Mouse (Mus musculus) stomach, postnatal 0 days (tissue): ENCODE measurements at regions not wholly inside any gene's neighbourhood (a gene's known extent, or its start where the extent isn't known, plus 50 kb on each side); places are given as distances from the start of the nearest gene placed in this dataset.

Source experiments
- ATAC-seq: fragments of 200-750 bp; cut with Nextera tagmentation; 2 replicates; pipeline ENCODE4 v1.8.0; 2017; ENCODE audit not compliant: low FRiP score, low TSS enrichment
- DNase-seq: peaks from one replicate; pipeline ENCODE4 v3.0.0-alpha.2; 2016; ENCODE audit warnings: low spot score
- H3K27ac ChIP-seq: fragments of 300-500 bp; sonication (generic); replicated peaks from 2 replicates; pipeline ENCODE4 v1.5.1; 2014; ENCODE audit warnings: mild to moderate bottlenecking, control low read depth
- H3K27me3 ChIP-seq: fragments of 300-500 bp; sonication (generic); 2 replicates; pipeline ENCODE4 v1.6.1; 2014; ENCODE audit warnings: low read length; ENCODE audit not compliant: control insufficient read depth, insufficient read depth
- H3K36me3 ChIP-seq: fragments of 300-500 bp; sonication (generic); 2 replicates; pipeline ENCODE4 v1.6.1; 2014; ENCODE audit warnings: low read length, mixed read lengths; ENCODE audit not compliant: control insufficient read depth, insufficient read depth
- H3K4me1 ChIP-seq: fragments of 300-500 bp; sonication (generic); replicated peaks from 2 replicates; pipeline ENCODE4 v1.6.1; 2014; ENCODE audit warnings: antibody characterized with exemption; ENCODE audit not compliant: control insufficient read depth, insufficient read depth
- H3K4me2 ChIP-seq: fragments of 300-500 bp; sonication (generic); replicated peaks from 2 replicates; pipeline ENCODE4 v1.6.1; 2014; ENCODE audit warnings: low read depth, mild to moderate bottlenecking, control low read depth, moderate library complexity
- H3K4me3 ChIP-seq: fragments of 300-500 bp; sonication (generic); 2 replicates; pipeline ENCODE4 v1.5.1; 2014; ENCODE audit warnings: low read depth, low read length, control low read depth
- H3K9ac ChIP-seq: fragments of 300-500 bp; sonication (generic); 2 replicates; pipeline ENCODE4 v1.6.1; 2014; ENCODE audit warnings: mild to moderate bottlenecking, low read length, control low read depth, mixed read lengths
- H3K9me3 ChIP-seq: fragments of 300-500 bp; sonication (generic); 2 replicates; pipeline ENCODE4 v1.6.1; 2016; ENCODE audit warnings: low read length; ENCODE audit not compliant: control insufficient read depth
- CTCF ChIP-seq: IDR thresholded peaks from 2 replicates; pipeline ENCODE4 v1.5.1; 2016; ENCODE audit warnings: antibody characterized with exemption, low read depth, mild to moderate bottlenecking, moderate library complexity
- EP300 ChIP-seq: optimal IDR thresholded peaks from 2 replicates; pipeline ENCODE3; 2016; ENCODE audit warnings: antibody characterized with exemption
- WGBS: fragments of 180-500 bp; shearing (Covaris S2); extraction: QIAGEN DNeasy Blood & Tissue Kit; methylation state at CpG from one replicate; pipeline ENCODE4 v1.1.7; 2014; 5-methylcytosine and 5-hydroxymethylcytosine counted together

DNA sequence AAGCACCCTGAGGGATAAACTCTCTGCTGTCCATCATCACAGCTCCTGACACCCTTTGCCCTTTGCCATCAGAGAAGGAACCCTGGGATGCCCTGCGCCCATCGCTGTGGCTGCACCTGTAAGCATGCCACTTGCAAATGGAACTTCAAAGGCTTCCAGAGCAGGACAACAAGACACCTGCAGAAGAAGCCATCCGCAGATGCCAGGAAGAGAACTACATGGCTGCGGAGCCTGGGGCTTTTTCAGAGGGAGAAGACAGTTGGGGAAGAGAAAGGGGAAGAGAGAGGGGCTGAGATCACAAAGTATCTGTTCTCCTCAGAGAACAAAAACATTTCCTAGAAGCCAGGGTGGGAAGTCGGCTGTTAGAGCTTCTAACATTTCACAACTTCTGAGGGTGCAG lies 365.2 kb upstream of the Runx1 start:
- ATAC-seq (no peak), DNase-seq (no peak)
- no peak overlapping the region for H3K9ac ChIP-seq
- no peaks in the 10 kb centered on the region for H3K4me1 ChIP-seq
- WGBS: 79% methylated on average over 5 of the region's 5 CpGs
- no peak overlapping the region for H3K4me3 ChIP-seq
- TF ChIP-seq EP300 (no peak), CTCF (no peak)
- no peak overlapping the region for H3K4me2 ChIP-seq
- H3K27ac ChIP-seq: no peak overlapping the region
- H3K27me3 ChIP-seq: no peaks in the 10 kb centered on the region
- H3K36me3 ChIP-seq: no peaks in the 10 kb centered on the region
- H3K9me3 ChIP-seq: no peaks in the 10 kb centered on the region

DNA sequence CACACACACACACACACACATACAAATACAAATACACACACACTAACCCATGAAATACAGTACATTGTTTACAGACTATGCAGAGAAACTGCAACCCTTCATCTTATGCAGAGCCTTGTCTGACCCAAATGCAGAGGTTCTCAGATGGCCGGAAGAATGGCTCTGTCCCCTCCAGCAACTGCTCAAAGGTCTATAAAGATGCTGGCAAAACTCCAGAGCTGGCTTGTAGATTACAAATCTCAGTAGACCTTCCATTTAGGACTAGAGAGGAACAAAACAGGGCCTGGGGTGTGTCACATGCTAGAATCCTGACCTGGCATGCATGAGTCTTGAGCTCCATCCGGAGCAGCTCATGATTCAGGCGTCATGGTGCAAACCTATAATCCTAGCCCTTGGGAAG lies 364.4 kb upstream of the Runx1 start:
- no peak overlapping the region for H3K9ac ChIP-seq
- H3K4me2 ChIP-seq: no peak overlapping the region
- H3K36me3 ChIP-seq: no peaks in the 10 kb centered on the region
- no peak for ATAC-seq
- H3K4me1 ChIP-seq: no peaks in the 10 kb centered on the region
- no peak overlapping the region for H3K27ac ChIP-seq
- no peaks in the 10 kb centered on the region for H3K9me3 ChIP-seq
- TF ChIP-seq EP300 (no peak), CTCF (no peak)
- no peaks in the 10 kb centered on the region for H3K27me3 ChIP-seq
- no peak overlapping the region for H3K4me3 ChIP-seq
- no peak for DNase-seq
- WGBS: 46% methylated on average over 3 of the region's 3 CpGs

DNA sequence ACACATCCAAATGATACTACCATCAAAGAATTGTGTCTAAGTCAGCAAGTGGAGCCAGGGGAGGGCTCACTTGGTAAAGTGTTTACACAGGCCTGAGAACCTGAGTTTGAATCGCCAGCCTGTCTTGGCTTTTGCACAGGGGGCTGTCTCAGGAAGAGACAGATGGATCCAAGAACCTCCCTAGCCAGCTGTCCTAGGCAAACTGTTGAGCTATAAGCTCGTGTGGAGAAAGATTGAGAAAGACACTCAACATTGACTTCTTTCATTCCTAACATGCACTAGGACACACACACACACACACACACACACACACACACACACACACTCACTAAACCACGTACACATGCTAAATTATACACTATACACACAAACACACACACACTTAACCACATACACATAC lies 363.9 kb upstream of the Runx1 start:
- Histone ChIP-seq H3K4me2 (no peak overlapping the region), H3K4me3 (no peak overlapping the region), H3K4me1 (no peaks in the 10 kb centered on the region), H3K27ac (no peak overlapping the region), H3K27me3 (no peaks in the 10 kb centered on the region), H3K9me3 (no peaks in the 10 kb centered on the region), H3K36me3 (no peaks in the 10 kb centered on the region), H3K9ac (no peak overlapping the region)
- 38% methylated on average over 3 of the region's 3 CpGs for WGBS
- DNase-seq (no peak), ATAC-seq (no peak)
- TF ChIP-seq CTCF: no peak
- TF ChIP-seq EP300: no peak

DNA sequence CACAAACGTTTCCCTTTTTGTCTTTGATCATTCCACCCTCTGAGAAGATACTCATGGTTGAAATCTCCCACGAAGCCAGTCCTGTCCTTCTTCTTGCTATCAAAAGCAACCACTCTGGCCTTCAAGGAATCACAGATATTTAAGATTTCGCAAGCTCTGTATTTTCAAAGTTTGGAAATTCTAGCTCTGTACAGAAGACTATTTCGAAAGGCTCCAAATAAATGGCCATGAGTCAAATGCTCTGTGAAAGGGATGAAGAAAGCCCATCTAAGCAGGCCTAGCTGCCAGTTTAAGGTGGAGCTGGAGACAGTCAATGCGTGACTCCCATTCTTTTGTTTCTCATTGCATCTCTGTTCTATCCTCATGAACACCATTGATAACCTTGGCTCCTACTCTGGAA lies 363.5 kb upstream of the Runx1 start:
- TF ChIP-seq EP300: no peak
- no peak for TF ChIP-seq CTCF
- no peaks in the 10 kb centered on the region for H3K27me3 ChIP-seq
- no peaks in the 10 kb centered on the region for H3K36me3 ChIP-seq
- no peak overlapping the region for H3K4me3 ChIP-seq
- DNase-seq (no peak), ATAC-seq (no peak)
- no peaks in the 10 kb centered on the region for H3K4me1 ChIP-seq
- no peak overlapping the region for H3K9ac ChIP-seq
- H3K9me3 ChIP-seq: no peaks in the 10 kb centered on the region
- H3K4me2 ChIP-seq: no peak overlapping the region
- 79% methylated on average over 5 of the region's 5 CpGs for WGBS
- H3K27ac ChIP-seq: no peak overlapping the region

DNA sequence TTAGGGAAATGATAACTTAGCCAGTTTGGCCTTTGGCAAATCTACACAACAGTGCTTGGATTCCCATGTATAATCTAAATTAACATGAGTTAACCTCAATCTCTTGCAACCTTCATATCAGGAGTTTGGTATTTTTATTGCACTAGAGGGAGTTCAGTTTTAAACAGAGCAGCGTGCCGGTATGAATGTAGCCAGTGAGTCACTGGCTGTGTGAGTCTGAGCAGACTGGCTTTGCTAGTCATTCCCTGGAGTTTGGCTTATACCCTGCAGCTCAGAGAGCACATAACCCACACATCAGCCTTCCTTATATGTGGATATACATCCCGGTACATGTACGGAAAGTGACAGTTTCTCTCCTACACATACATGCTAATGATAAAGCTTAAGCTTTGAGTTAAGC lies 360.6 kb upstream of the Runx1 start:
- no peak overlapping the region for H3K9ac ChIP-seq
- no peaks in the 10 kb centered on the region for H3K4me1 ChIP-seq
- H3K9me3 ChIP-seq: no peaks in the 10 kb centered on the region
- 74% methylated on average over 4 of the region's 4 CpGs for WGBS
- no peaks in the 10 kb centered on the region for H3K36me3 ChIP-seq
- ATAC-seq: no peak
- H3K4me2 ChIP-seq: no peak overlapping the region
- no peak overlapping the region for H3K4me3 ChIP-seq
- no peak overlapping the region for H3K27ac ChIP-seq
- no peak for DNase-seq
- H3K27me3 ChIP-seq: no peaks in the 10 kb centered on the region
- TF ChIP-seq EP300: no peak
- no peak for TF ChIP-seq CTCF

DNA sequence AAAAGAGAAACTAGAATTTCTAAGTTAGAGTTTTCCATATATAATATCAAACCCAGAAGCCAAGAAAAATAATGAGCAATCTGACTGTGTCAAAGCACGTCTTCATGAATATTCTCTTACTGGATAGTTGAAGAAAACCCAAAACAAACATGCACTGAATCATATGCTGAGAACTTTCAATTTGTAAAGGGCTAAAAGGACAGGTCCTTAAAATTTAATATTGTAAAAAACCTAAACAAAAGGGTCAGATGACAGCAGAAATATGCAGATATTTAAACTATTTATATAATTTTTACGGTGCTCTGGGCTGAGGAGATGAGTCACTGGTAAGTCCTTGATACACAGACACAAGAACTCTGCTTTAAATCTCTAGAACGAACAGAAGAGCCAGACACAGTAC lies 356.7 kb upstream of the Runx1 start:
- H3K4me3 ChIP-seq: no peak overlapping the region
- WGBS: 34% methylated on average over 3 of the region's 3 CpGs
- no peaks in the 10 kb centered on the region for H3K36me3 ChIP-seq
- no peaks in the 10 kb centered on the region for H3K27me3 ChIP-seq
- no peak overlapping the region for H3K9ac ChIP-seq
- DNase-seq (no peak), ATAC-seq (no peak)
- no peak overlapping the region for H3K4me2 ChIP-seq
- H3K9me3 ChIP-seq: no peaks in the 10 kb centered on the region
- no peak for TF ChIP-seq CTCF
- no peak for TF ChIP-seq EP300
- H3K27ac ChIP-seq: no peak overlapping the region
- no peaks in the 10 kb centered on the region for H3K4me1 ChIP-seq

DNA sequence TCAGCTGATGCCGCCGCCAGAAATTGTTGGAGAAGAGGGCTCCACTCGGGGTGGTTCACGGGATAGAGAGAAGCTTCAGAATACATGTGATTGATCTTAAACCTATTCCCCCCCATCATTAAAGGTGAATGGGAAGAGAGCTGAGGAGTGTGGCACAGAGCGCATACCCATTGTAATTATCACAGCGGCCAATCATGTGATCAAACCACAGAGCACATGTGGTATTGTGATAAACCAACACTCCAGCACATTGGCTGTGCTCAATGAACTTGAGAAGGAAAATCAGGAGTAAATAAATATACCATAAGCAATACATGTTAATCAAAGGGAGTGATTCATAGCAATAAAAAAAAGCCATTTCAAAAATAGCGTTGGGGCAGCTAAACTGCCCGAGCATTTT lies 355.5 kb upstream of the Runx1 start:
- H3K9ac ChIP-seq: no peak overlapping the region
- H3K4me1 ChIP-seq: no peaks in the 10 kb centered on the region
- H3K27ac ChIP-seq: no peak overlapping the region
- 94% methylated on average over 8 of the region's 8 CpGs for WGBS
- H3K9me3 ChIP-seq: no peaks in the 10 kb centered on the region
- no peak overlapping the region for H3K4me2 ChIP-seq
- TF ChIP-seq CTCF: no peak
- no peak for TF ChIP-seq EP300
- H3K36me3 ChIP-seq: no peaks in the 10 kb centered on the region
- no peaks in the 10 kb centered on the region for H3K27me3 ChIP-seq
- ATAC-seq: no peak
- no peak for DNase-seq
- no peak overlapping the region for H3K4me3 ChIP-seq
